Comparison of ENCODE assay signal across 8 mouse cellular contexts in genomic region chr15:79774117-79775027, GRCm38 (mm10). TPM values are rescaled to one million over a fixed set of nuclear protein-coding genes. Genes with fewer than 3 reads are reported as not detected.
DNase-seq lines count a peak whose midpoint lies in the region; ATAC-seq and TF ChIP-seq lines count a peak whose summit lies in the region.

No protein-coding gene starts in this region.

- no peak for TF ChIP-seq CTCF in kidney, adult 2 months (conservative IDR thresholded peaks at IDR 0.05; ENCODE audit: insufficient read depth, insufficient read length, low read depth, low read length)
- TF ChIP-seq CTCF in spleen, adult 2 months (IDR thresholded peaks at IDR 0.05; ENCODE audit: extremely low read depth, insufficient read depth, insufficient read length, insufficient replicate concordance): no peak

- ATAC-seq in embryonic facial prominence, embryonic 13.5 days (ENCODE audit: insufficient number of reproducible peaks, insufficient read depth, low FRiP score, low TSS enrichment, low read depth): peak; percentile 97
- ATAC-seq in limb, embryonic 12.5 days (ENCODE audit: insufficient number of reproducible peaks, insufficient read depth, low FRiP score, low TSS enrichment, low read depth): peak; percentile 97
- ATAC-seq in midbrain, embryonic 15.5 days (replicated peaks): peak; percentile 98

- TF ChIP-seq POLR2A in kidney, adult 2 months (IDR thresholded peaks at IDR 0.05; ENCODE audit: low read depth, low read length): peak; percentile 18
- TF ChIP-seq POLR2A in spleen, adult 2 months (IDR thresholded peaks at IDR 0.05; ENCODE audit: low read depth, low read length): no peak

- peak overlapping the region; percentile 81 for H3K4me2 ChIP-seq in embryonic facial prominence, embryonic 13.5 days
- peak overlapping the region; percentile 78 for H3K4me2 ChIP-seq in limb, embryonic 12.5 days
- H3K4me2 ChIP-seq in midbrain, embryonic 15.5 days: peak overlapping the region; percentile 82

- DNase-seq in 3134 (ENCODE audit: extremely low read depth, insufficient read length, low spot score): peak; percentile 91
- DNase-seq in adrenal gland, postnatal 36 days: peak; percentile 96 to 97
- DNase-seq in heart, adult 18-20 months: peak; percentile 98 to 99
- peak; percentile 99 for DNase-seq in kidney, adult 2 months
- peak; percentile 96 to 98 for DNase-seq in spleen, adult 2 months (ENCODE audit: low read depth in 1 of 2, low spot score in 2 of 2)

- WGBS in embryonic facial prominence, embryonic 13.5 days: under 1% methylated on average over 50 of the region's 50 CpGs
- WGBS in kidney, adult 2 months: under 1% methylated on average over 50 of the region's 50 CpGs
- WGBS in limb, embryonic 12.5 days: 1% methylated on average over 50 of the region's 50 CpGs
- under 1% methylated on average over 50 of the region's 50 CpGs for WGBS in midbrain, embryonic 15.5 days
- WGBS in spleen, adult 2 months: 1% methylated on average over 48 of the region's 50 CpGs

- peak overlapping the region; percentile 89 for H3K4me3 ChIP-seq in embryonic facial prominence, embryonic 13.5 days
- peak overlapping the region; percentile 91 for H3K4me3 ChIP-seq in kidney, adult 2 months (ENCODE audit: insufficient read depth, low read depth, low read length)
- peak overlapping the region; percentile 88 for H3K4me3 ChIP-seq in limb, embryonic 12.5 days (replicated peaks)
- peak overlapping the region; percentile 72 for H3K4me3 ChIP-seq in midbrain, embryonic 15.5 days
- peak overlapping the region; percentile 74 for H3K4me3 ChIP-seq in spleen, adult 2 months (ENCODE audit: extremely low read depth, insufficient read depth, insufficient read length)

- H3K4me1 ChIP-seq in embryonic facial prominence, embryonic 13.5 days: peaks cover 20% of the 10 kb centered on the region
- peaks cover 5% of the 10 kb centered on the region for H3K4me1 ChIP-seq in kidney, adult 2 months (ENCODE audit: control insufficient read depth, insufficient read depth, low read length)
- peaks cover 22% of the 10 kb centered on the region for H3K4me1 ChIP-seq in limb, embryonic 12.5 days (replicated peaks)
- peaks cover 34% of the 10 kb centered on the region for H3K4me1 ChIP-seq in midbrain, embryonic 15.5 days
- peaks cover 2% of the 10 kb centered on the region; the same call in 1 of the 2 replicates for H3K4me1 ChIP-seq in spleen, adult 2 months (ENCODE audit: control insufficient read depth, insufficient read depth, insufficient read length)

- H3K27ac ChIP-seq in embryonic facial prominence, embryonic 13.5 days: peak overlapping the region; percentile 76
- H3K27ac ChIP-seq in kidney, adult 2 months (ENCODE audit: insufficient read depth, low read depth, low read length): peak overlapping the region; percentile 34
- H3K27ac ChIP-seq in limb, embryonic 12.5 days: peak overlapping the region; percentile 70
- H3K27ac ChIP-seq in midbrain, embryonic 15.5 days: peak overlapping the region; percentile 66
- no peak overlapping the region for H3K27ac ChIP-seq in spleen, adult 2 months (ENCODE audit: insufficient read depth, low read length)

- H3K9ac ChIP-seq in embryonic facial prominence, embryonic 13.5 days: peak overlapping the region; percentile 83
- H3K9ac ChIP-seq in limb, embryonic 12.5 days (replicated peaks): peak overlapping the region; percentile 83
- H3K9ac ChIP-seq in midbrain, embryonic 15.5 days: peak overlapping the region; percentile 73

- H3K36me3 ChIP-seq in embryonic facial prominence, embryonic 13.5 days: 0 out of 2 replicates have a peak, but pooled peaks cover 5% of the 10 kb centered on the region
- no peaks in the 10 kb centered on the region for H3K36me3 ChIP-seq in kidney, adult 2 months (ENCODE audit: control insufficient read depth, insufficient read depth, low read length)
- H3K36me3 ChIP-seq in limb, embryonic 12.5 days: no peaks in the 10 kb centered on the region
- no peaks in the 10 kb centered on the region for H3K36me3 ChIP-seq in midbrain, embryonic 15.5 days (replicated peaks)
- no peaks in the 10 kb centered on the region for H3K36me3 ChIP-seq in spleen, adult 2 months (ENCODE audit: control insufficient read depth, insufficient read depth, low read length)

- H3K9me3 ChIP-seq in embryonic facial prominence, embryonic 13.5 days: no peaks in the 10 kb centered on the region
- no peaks in the 10 kb centered on the region for H3K9me3 ChIP-seq in limb, embryonic 12.5 days
- H3K9me3 ChIP-seq in midbrain, embryonic 15.5 days: no peaks in the 10 kb centered on the region

- H3K27me3 ChIP-seq in embryonic facial prominence, embryonic 13.5 days: no peaks in the 10 kb centered on the region
- H3K27me3 ChIP-seq in kidney, adult 2 months (replicated peaks; ENCODE audit: control insufficient read depth, insufficient read depth, low read length): no peaks in the 10 kb centered on the region
- no peaks in the 10 kb centered on the region for H3K27me3 ChIP-seq in limb, embryonic 12.5 days
- H3K27me3 ChIP-seq in midbrain, embryonic 15.5 days (replicated peaks): no peaks in the 10 kb centered on the region
- H3K27me3 ChIP-seq in spleen, adult 2 months (ENCODE audit: control insufficient read depth, insufficient read depth, low read length): no peaks in the 10 kb centered on the region

RNA-seq across cellular contexts. Expression of gene Dnal4, which starts 3.3 kb away (rescaled TPM):
- total RNA-seq in adrenal gland, postnatal 36 days (2021): 10 to 100 TPM; 19.5 to 22.9 TPM
- polyA plus RNA-seq in embryonic facial prominence, embryonic 13.5 days (2015; fragmentation: Nextera tagmentation; extraction: Ambion mirVana): 69.2 and 74.4 TPM in 2 replicates
- 10 to 100 TPM; 16.9 to 22.0 TPM for total RNA-seq in heart, adult 18-20 months (2021)
- polyA plus RNA-seq in kidney, adult 2 months (2012; rRNA removed): 54.3 and 57.8 TPM in 2 replicates
- 71.0 and 71.2 TPM in 2 replicates for polyA plus RNA-seq in limb, embryonic 12.5 days (2016; fragmentation: Nextera tagmentation; extraction: Ambion mirVana)
- polyA plus RNA-seq in midbrain, embryonic 15.5 days (2015; fragmentation: Nextera tagmentation; extraction: Ambion mirVana): 80.6 and 81.1 TPM in 2 replicates
- polyA plus RNA-seq in spleen, adult 2 months (2012; rRNA removed): 18.1 and 21.3 TPM in 2 replicates

RNA-seq across cellular contexts. Expression of gene Nptxr, which starts 30.2 kb away (rescaled TPM):
- total RNA-seq in adrenal gland, postnatal 36 days (2021): 1 to 10 TPM; 6.0 to 6.7 TPM
- 4.7 and 5.4 TPM in 2 replicates for polyA plus RNA-seq in embryonic facial prominence, embryonic 13.5 days (2015; fragmentation: Nextera tagmentation; extraction: Ambion mirVana)
- 1 to 10 TPM; 1.4 to 1.5 TPM for total RNA-seq in heart, adult 18-20 months (2021)
- polyA plus RNA-seq in kidney, adult 2 months (2012; rRNA removed): 2.0 and 2.1 TPM in 2 replicates
- polyA plus RNA-seq in limb, embryonic 12.5 days (2016; fragmentation: Nextera tagmentation; extraction: Ambion mirVana): 2.0 and 2.3 TPM in 2 replicates
- 52.0 and 54.8 TPM in 2 replicates for polyA plus RNA-seq in midbrain, embryonic 15.5 days (2015; fragmentation: Nextera tagmentation; extraction: Ambion mirVana)
- 1.3 and 1.7 TPM in 2 replicates for polyA plus RNA-seq in spleen, adult 2 months (2012; rRNA removed)

RNA-seq across cellular contexts. Expression of gene Sun2, which starts 32.0 kb away (rescaled TPM):
- total RNA-seq in adrenal gland, postnatal 36 days (2021): 10 to 100 TPM; 58.1 to 61.0 TPM
- polyA plus RNA-seq in embryonic facial prominence, embryonic 13.5 days (2015; fragmentation: Nextera tagmentation; extraction: Ambion mirVana): 7.3 and 8.0 TPM in 2 replicates
- total RNA-seq in heart, adult 18-20 months (2021): 10 to 100 TPM; 79.1 to 89.1 TPM
- polyA plus RNA-seq in kidney, adult 2 months (2012; rRNA removed): 31.5 and 31.9 TPM in 2 replicates
- polyA plus RNA-seq in limb, embryonic 12.5 days (2016; fragmentation: Nextera tagmentation; extraction: Ambion mirVana): 6.1 and 6.6 TPM in 2 replicates
- 7.6 and 9.3 TPM in 2 replicates for polyA plus RNA-seq in midbrain, embryonic 15.5 days (2015; fragmentation: Nextera tagmentation; extraction: Ambion mirVana)
- polyA plus RNA-seq in spleen, adult 2 months (2012; rRNA removed): 101 and 116 TPM in 2 replicates

RNA-seq across cellular contexts. Expression of gene Npcd, which starts 59.7 kb away (rescaled TPM):
- total RNA-seq in adrenal gland, postnatal 36 days (2021): 1 to 10 TPM; 1.1 to 2.2 TPM
- polyA plus RNA-seq in embryonic facial prominence, embryonic 13.5 days (2015; fragmentation: Nextera tagmentation; extraction: Ambion mirVana): 0.32 and 0.39 TPM in 2 replicates
- 1 to 10 TPM in 1 of 2 experiments, not detected in 1; 1.0 TPM for total RNA-seq in heart, adult 18-20 months (2021)
- 0.62 TPM in 1 of 2 replicates, not detected in the other for polyA plus RNA-seq in kidney, adult 2 months (2012; rRNA removed)
- not detected in 2 replicates for polyA plus RNA-seq in limb, embryonic 12.5 days (2016; fragmentation: Nextera tagmentation; extraction: Ambion mirVana)
- polyA plus RNA-seq in midbrain, embryonic 15.5 days (2015; fragmentation: Nextera tagmentation; extraction: Ambion mirVana): 0.42 and 0.98 TPM in 2 replicates
- 0.13 and 0.68 TPM in 2 replicates for polyA plus RNA-seq in spleen, adult 2 months (2012; rRNA removed)
